Mouse (Mus musculus) C2C12 (cell line): ENCODE data around the gene Tnp2. TPM values are rescaled to one million over a fixed set of nuclear protein-coding genes. Genes with fewer than 3 reads are reported as not detected.

Experiments used
- H3K27me3 ChIP-seq: one replicate; pipeline ENCODE4 v1.6.1; 2011; ENCODE audit not compliant: control insufficient read depth, insufficient read depth, insufficient read length
- H3K36me3 ChIP-seq: one replicate; pipeline ENCODE4 v1.6.1; 2011; ENCODE audit not compliant: control insufficient read depth, insufficient read depth
- H3K4me3 ChIP-seq: one replicate; pipeline ENCODE4 v1.5.1; 2011; ENCODE audit warnings: mild to moderate bottlenecking, control low read depth; ENCODE audit not compliant: poor library complexity, insufficient read depth, severe bottlenecking
- H3K79me2 ChIP-seq: one replicate; pipeline ENCODE4 v1.6.1; 2011; ENCODE audit not compliant: control insufficient read depth, insufficient read depth
- H3K79me3 ChIP-seq: one replicate; pipeline ENCODE4 v1.6.1; 2011; ENCODE audit warnings: low read depth, control low read depth
- H3ac ChIP-seq: one replicate; pipeline ENCODE3; 2011; ENCODE audit warnings: low read depth; ENCODE audit not compliant: control insufficient read depth, insufficient read length
- CEBPB ChIP-seq: IDR thresholded peaks from one replicate; pipeline ENCODE4 v1.6.1; 2011; ENCODE audit warnings: low read depth, mild to moderate bottlenecking, control low read depth, moderate library complexity
- CTCF ChIP-seq: IDR thresholded peaks from one replicate; pipeline ENCODE4 v1.5.1; 2011; ENCODE audit not compliant: control insufficient read depth, insufficient read depth, insufficient read length
- FOSL1 ChIP-seq: IDR thresholded peaks from one replicate; pipeline ENCODE4 v1.8.0; 2011; ENCODE audit warnings: mild to moderate bottlenecking, low read length; ENCODE audit not compliant: poor library complexity, insufficient read depth, severe bottlenecking
- MAX ChIP-seq: IDR thresholded peaks from one replicate; pipeline ENCODE4 v1.6.1; 2011; ENCODE audit warnings: mild to moderate bottlenecking, control low read depth
- MYOD1 ChIP-seq: IDR thresholded peaks from one replicate; pipeline ENCODE4 v1.6.1; 2011; ENCODE audit warnings: low read depth; ENCODE audit not compliant: control insufficient read depth, insufficient read length
- MYOG ChIP-seq: IDR thresholded peaks from one replicate; pipeline ENCODE4 v1.6.1; 2011; ENCODE audit not compliant: control insufficient read depth, insufficient read length; ENCODE audit errors: extremely low read depth
- USF1 ChIP-seq: IDR thresholded peaks from one replicate; pipeline ENCODE4 v1.6.1; 2011; ENCODE audit warnings: low read depth, mild to moderate bottlenecking, control low read depth, moderate library complexity
- polyA plus RNA-seq: library from polyadenylated mRNA; unstranded; fragments of >200 nt; fragmentation: generic; extraction: Trizol; gene quantifications from one replicate; pipeline ENCODE4 v1.2.1, GENCODE M21; 2012; ENCODE audit warnings: missing spikeins

Gene Tnp2
- polyA plus RNA-seq, 1 experiment: not detected

GRCm38 (mm10) chr16:10783451-10783850, 5.0 kb downstream of the Tnp2 start:
- H3K36me3 ChIP-seq: no peaks in the 10 kb centered on the region
- peaks cover 25% of the 10 kb centered on the region for H3K79me2 ChIP-seq
- no peaks in the 10 kb centered on the region for H3K27me3 ChIP-seq
- H3ac ChIP-seq: peak overlapping the region; percentile 58
- H3K4me3 ChIP-seq: peak overlapping the region; percentile 64
- peaks cover 13% of the 10 kb centered on the region for H3K79me3 ChIP-seq
- TF ChIP-seq FOSL1: no peak
- TF ChIP-seq MYOG: no peak
- TF ChIP-seq CTCF: no peak
- no peak for TF ChIP-seq CEBPB
- TF ChIP-seq MYOD1: no peak
- no peak for TF ChIP-seq USF1

GRCm38 (mm10) chr16:10783152-10783434, 5.4 kb downstream of the Tnp2 start:
- peak overlapping the region; percentile 64 for H3K4me3 ChIP-seq
- H3K27me3 ChIP-seq: no peaks in the 10 kb centered on the region
- H3K79me2 ChIP-seq: peaks cover 25% of the 10 kb centered on the region
- H3K36me3 ChIP-seq: no peaks in the 10 kb centered on the region
- H3ac ChIP-seq: peak overlapping the region; percentile 58
- peaks cover 13% of the 10 kb centered on the region for H3K79me3 ChIP-seq
- no peak for TF ChIP-seq CEBPB
- TF ChIP-seq USF1: no peak
- TF ChIP-seq MYOD1: no peak
- TF ChIP-seq FOSL1: no peak
- no peak for TF ChIP-seq MYOG
- TF ChIP-seq CTCF: no peak
- TF ChIP-seq MAX: no peak

GRCm38 (mm10) chr16:10782377-10783151, 5.9 kb downstream of the Tnp2 start:
- Histone ChIP-seq H3K4me3 (peak overlapping the region; percentile 64), H3K36me3 (no peaks in the 10 kb centered on the region), H3K79me3 (peaks cover 13% of the 10 kb centered on the region), H3ac (peak overlapping the region; percentile 58), H3K27me3 (no peaks in the 10 kb centered on the region), H3K79me2 (peaks cover 25% of the 10 kb centered on the region)
- no peak for TF ChIP-seq USF1
- TF ChIP-seq CEBPB: no peak
- no peak for TF ChIP-seq MYOD1
- TF ChIP-seq MYOG: no peak
- no peak for TF ChIP-seq MAX
- TF ChIP-seq CTCF: no peak

GRCm38 (mm10) chr16:10781862-10782371, 6.5 kb downstream of the Tnp2 start:
- TF ChIP-seq FOSL1 (peak; percentile 71), USF1 (no peak), CTCF (no peak), MAX (no peak), MYOD1 (peak; percentile 56)
- no peak overlapping the region for H3ac ChIP-seq
- peaks cover 25% of the 10 kb centered on the region for H3K79me2 ChIP-seq
- H3K36me3 ChIP-seq: no peaks in the 10 kb centered on the region
- no peaks in the 10 kb centered on the region for H3K27me3 ChIP-seq
- H3K79me3 ChIP-seq: peaks cover 13% of the 10 kb centered on the region
- no peak overlapping the region for H3K4me3 ChIP-seq

GRCm38 (mm10) chr16:10780631-10781120, 7.8 kb downstream of the Tnp2 start:
- no peaks in the 10 kb centered on the region for H3K27me3 ChIP-seq
- no peaks in the 10 kb centered on the region for H3K36me3 ChIP-seq
- H3K79me2 ChIP-seq: peaks cover 25% of the 10 kb centered on the region
- H3K4me3 ChIP-seq: no peak overlapping the region
- H3K79me3 ChIP-seq: peaks cover 13% of the 10 kb centered on the region
- H3ac ChIP-seq: no peak overlapping the region
- TF ChIP-seq FOSL1 (no peak), MAX (no peak), USF1 (no peak), MYOG (no peak), MYOD1 (no peak), CEBPB (no peak), CTCF (no peak)
